Mouse (Mus musculus): ENCODE data around the gene C130026I21Rik.
"Not testable (repeated sequence)": the region's sequence is repeated elsewhere in the genome, so short reads cannot be mapped to it uniquely, and the experiment has no call there.

Gene C130026I21Rik

GRCm38 (mm10) chr1:85270466-85270865, at the start of gene C130026I21Rik:
C130026I21Rik (minus strand) TSS chr1:85270566.
- DNase-seq (ENCODE audit: low spot score) = not testable (repeated sequence)

GRCm38 (mm10) chr1:85287063-85287462, 16.7 kb upstream of the C130026I21Rik start:
- DNase-seq (ENCODE audit: low spot score) = not testable (repeated sequence)

- not testable (repeated sequence) for DNase-seq (ENCODE audit: low spot score)
These were observed 6.1 kb upstream of the C130026I21Rik start for GRCm38 (mm10) chr1:85276421-85276820.

- DNase-seq (ENCODE audit: low spot score) = not testable (repeated sequence)
These were observed 11.7 kb downstream of the C130026I21Rik start for GRCm38 (mm10) chr1:85258634-85259033.

- not testable (repeated sequence) for DNase-seq (ENCODE audit: low spot score)
These were observed 15.1 kb downstream of the C130026I21Rik start for GRCm38 (mm10) chr1:85255217-85255616.

- DNase-seq (ENCODE audit: low spot score) = not testable (repeated sequence)
These were observed 19.2 kb downstream of the C130026I21Rik start for GRCm38 (mm10) chr1:85251211-85251610.

GRCm38 (mm10) chr1:85248985-85249384, 21.4 kb downstream of the C130026I21Rik start:
- peak; percentile 2 for DNase-seq (ENCODE audit: low spot score)

- DNase-seq (ENCODE audit: low spot score) = not testable (repeated sequence)
These were observed 23.4 kb downstream of the C130026I21Rik start for GRCm38 (mm10) chr1:85246776-85247460.

- not testable (repeated sequence) for DNase-seq (ENCODE audit: low spot score)
These were observed 24.1 kb downstream of the C130026I21Rik start for GRCm38 (mm10) chr1:85246266-85246665.

GRCm38 (mm10) chr1:85244941-85245340, 25.4 kb downstream of the C130026I21Rik start:
- DNase-seq (ENCODE audit: low spot score) = not testable (repeated sequence)

- DNase-seq (ENCODE audit: low spot score) = not testable (repeated sequence)
These were observed 27.3 kb downstream of the C130026I21Rik start for GRCm38 (mm10) chr1:85243023-85243422.

GRCm38 (mm10) chr1:85239018-85239775, 31.2 kb downstream of the C130026I21Rik start:
- DNase-seq (ENCODE audit: low spot score) = peak; percentile 2

GRCm38 (mm10) chr1:85206531-85206930, 63.8 kb downstream of the C130026I21Rik start:
- DNase-seq (ENCODE audit: low spot score) = not testable (repeated sequence)

GRCm38 (mm10) chr1:85199523-85199922, 70.8 kb downstream of the C130026I21Rik start:
- not testable (repeated sequence) for DNase-seq (ENCODE audit: low spot score)

- DNase-seq (ENCODE audit: low spot score) = not testable (repeated sequence)
These were observed 71.6 kb downstream of the C130026I21Rik start for GRCm38 (mm10) chr1:85198647-85199350.

GRCm38 (mm10) chr1:85196732-85197131, 73.6 kb downstream of the C130026I21Rik start:
- not testable (repeated sequence) for DNase-seq (ENCODE audit: low spot score)

GRCm38 (mm10) chr1:85193761-85194160, 76.6 kb downstream of the C130026I21Rik start:
- not testable (repeated sequence) for DNase-seq (ENCODE audit: low spot score)

GRCm38 (mm10) chr1:85181981-85182380, 88.4 kb downstream of the C130026I21Rik start:
- not testable (repeated sequence) for DNase-seq (ENCODE audit: low spot score)

- not testable (repeated sequence) for DNase-seq (ENCODE audit: low spot score)
These were observed 91.4 kb downstream of the C130026I21Rik start for GRCm38 (mm10) chr1:85178971-85179370.

GRCm38 (mm10) chr1:85162841-85163240, 107.5 kb downstream of the C130026I21Rik start:
- DNase-seq (ENCODE audit: low spot score) = not testable (repeated sequence)

GRCm38 (mm10) chr1:85155151-85155550, 115.2 kb downstream of the C130026I21Rik start:
- DNase-seq (ENCODE audit: low spot score) = not testable (repeated sequence)

GRCm38 (mm10) chr1:85133671-85134070, 136.7 kb downstream of the C130026I21Rik start:
- not testable (repeated sequence) for DNase-seq (ENCODE audit: low spot score)
